Mouse (Mus musculus): Measurements from ENCODE around the gene 9230102O04Rik. TPM values are rescaled to one million over a fixed set of nuclear protein-coding genes. Genes with fewer than 3 reads are reported as not detected.

9230102O04Rik gene
- polyA plus RNA-seq, 1 experiment from 2014 or later = not detected

DNA sequence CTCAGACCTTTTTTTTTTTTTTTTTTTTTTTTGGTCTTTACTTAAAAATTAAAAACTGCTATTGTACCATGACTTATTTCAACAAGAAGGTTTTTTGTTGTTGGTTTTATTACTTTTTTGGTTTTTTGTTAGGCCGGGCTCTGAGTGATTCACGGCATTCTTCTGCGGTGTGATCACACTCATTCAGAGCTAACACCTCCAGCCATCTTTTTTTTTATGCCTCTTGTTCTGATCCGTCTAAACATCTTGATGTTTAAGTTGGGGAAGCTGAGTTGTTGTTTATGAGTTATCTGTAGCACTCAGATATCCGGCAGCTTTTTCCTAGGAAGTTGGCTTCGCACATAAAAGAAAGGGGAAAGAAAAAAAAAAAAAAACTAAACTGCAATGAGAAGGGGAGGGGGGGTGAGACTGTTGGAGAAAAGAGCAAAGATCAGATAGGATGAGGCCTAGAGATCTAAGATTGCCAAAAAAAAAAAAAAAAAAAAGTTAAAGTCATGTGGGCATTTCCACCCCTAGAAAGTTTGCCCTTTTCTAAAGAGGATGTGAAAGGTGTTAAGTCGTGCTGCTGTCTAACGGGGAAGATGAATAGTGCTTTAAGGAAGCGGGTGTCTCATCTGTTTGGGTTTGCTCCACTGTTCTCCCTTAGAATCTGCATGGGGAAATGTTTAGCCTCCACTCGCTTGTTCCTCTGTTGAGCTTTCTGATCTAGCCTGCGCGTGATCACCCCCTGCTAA lies 22.1 kb downstream of the 9230102O04Rik start:
- no peak overlapping the region for H3K27ac ChIP-seq (replicated peaks)
- no peaks in the 10 kb centered on the region for H3K4me1 ChIP-seq (replicated peaks; ENCODE audit: control insufficient read depth, insufficient read depth)
- no peak overlapping the region for H3K4me2 ChIP-seq (replicated peaks; ENCODE audit: low read depth)
- no peaks in the 10 kb centered on the region for H3K36me3 ChIP-seq (ENCODE audit: control insufficient read depth, insufficient read depth, low read length)
- no peak overlapping the region for H3K9ac ChIP-seq (ENCODE audit: low read length)
- TF ChIP-seq CTCF (IDR thresholded peaks at IDR 0.05; ENCODE audit: low read depth) (no peak), EP300 (optimal IDR thresholded peaks at IDR 0.05) (no peak)
- ATAC-seq (ENCODE audit: low FRiP score, low TSS enrichment) (no peak), DNase-seq (ENCODE audit: low spot score) (no peak)
- 0 out of 2 replicates have a peak, but pooled peaks cover 2% of the 10 kb centered on the region for H3K27me3 ChIP-seq (ENCODE audit: control insufficient read depth, insufficient read depth, low read length)
- WGBS = 55% methylated on average over 12 of the region's 12 CpGs
- no peak overlapping the region for H3K4me3 ChIP-seq (ENCODE audit: low read depth, low read length)
- no peaks in the 10 kb centered on the region for H3K9me3 ChIP-seq (ENCODE audit: control insufficient read depth, low read length)

DNA sequence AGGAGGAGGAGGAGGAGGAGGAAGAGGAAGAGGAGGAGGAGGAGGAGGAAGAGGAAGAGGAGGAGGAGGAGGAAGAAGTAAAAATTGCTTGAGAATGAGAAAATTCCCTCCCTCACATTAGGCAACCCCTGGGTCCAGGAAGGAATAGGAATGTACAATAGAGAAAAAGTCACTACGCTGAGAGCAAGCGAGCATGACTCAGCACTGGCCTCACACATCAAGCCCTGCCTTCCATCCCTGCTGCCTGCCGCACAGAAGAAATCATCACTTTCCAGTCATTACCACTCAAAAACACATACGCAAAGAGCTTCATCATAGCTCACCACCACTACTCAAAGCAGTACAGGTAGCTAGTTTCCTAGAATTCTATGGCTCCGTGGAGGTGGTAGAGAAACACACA lies 28.6 kb downstream of the 9230102O04Rik start:
- no peak for TF ChIP-seq CTCF (IDR thresholded peaks at IDR 0.05; ENCODE audit: low read depth)
- TF ChIP-seq EP300 (optimal IDR thresholded peaks at IDR 0.05) = no peak
- Histone ChIP-seq H3K27me3 (ENCODE audit: control insufficient read depth, insufficient read depth, low read length) (no peaks in the 10 kb centered on the region), H3K4me3 (ENCODE audit: low read depth, low read length) (no peak overlapping the region), H3K27ac (replicated peaks) (no peak overlapping the region), H3K9me3 (ENCODE audit: control insufficient read depth, low read length) (no peaks in the 10 kb centered on the region), H3K4me1 (replicated peaks; ENCODE audit: control insufficient read depth, insufficient read depth) (no peaks in the 10 kb centered on the region), H3K9ac (ENCODE audit: low read length) (no peak overlapping the region), H3K36me3 (ENCODE audit: control insufficient read depth, insufficient read depth, low read length) (no peaks in the 10 kb centered on the region), H3K4me2 (replicated peaks; ENCODE audit: low read depth) (no peak overlapping the region)
- 66% methylated on average over 5 of the region's 5 CpGs for WGBS
- ATAC-seq (ENCODE audit: low FRiP score, low TSS enrichment) = no peak
- no peak for DNase-seq (ENCODE audit: low spot score)

DNA sequence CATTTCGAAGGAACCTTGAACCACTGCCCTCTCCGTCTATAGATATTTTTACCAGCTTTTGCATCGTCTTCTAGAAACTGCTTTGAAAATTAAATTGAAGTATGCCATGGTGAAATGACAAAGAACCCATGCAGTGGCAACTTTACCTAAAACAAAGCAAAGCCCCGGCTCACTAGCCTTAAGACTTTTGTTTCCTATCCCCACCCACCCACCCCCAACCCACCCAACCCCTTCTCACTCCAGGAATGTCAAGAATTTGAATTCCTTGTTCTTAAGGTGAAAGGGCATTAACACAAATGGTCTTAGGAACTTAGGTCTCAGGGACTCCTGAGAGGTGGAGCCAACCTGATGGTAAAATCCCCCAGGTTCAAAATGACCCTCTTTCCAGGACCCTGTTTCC lies 33.5 kb downstream of the 9230102O04Rik start:
- no peaks in the 10 kb centered on the region for H3K27me3 ChIP-seq (ENCODE audit: control insufficient read depth, insufficient read depth, low read length)
- ATAC-seq (ENCODE audit: low FRiP score, low TSS enrichment) (no peak), DNase-seq (ENCODE audit: low spot score) (no peak)
- TF ChIP-seq CTCF (IDR thresholded peaks at IDR 0.05; ENCODE audit: low read depth) = no peak
- no peak for TF ChIP-seq EP300 (optimal IDR thresholded peaks at IDR 0.05)
- H3K9ac ChIP-seq (ENCODE audit: low read length) = no peak overlapping the region
- no peaks in the 10 kb centered on the region for H3K36me3 ChIP-seq (ENCODE audit: control insufficient read depth, insufficient read depth, low read length)
- H3K4me1 ChIP-seq (replicated peaks; ENCODE audit: control insufficient read depth, insufficient read depth) = no peaks in the 10 kb centered on the region
- WGBS = 50% methylated on average over 4 of the region's 4 CpGs
- no peaks in the 10 kb centered on the region for H3K9me3 ChIP-seq (ENCODE audit: control insufficient read depth, low read length)
- H3K4me3 ChIP-seq (ENCODE audit: low read depth, low read length) = no peak overlapping the region
- no peak overlapping the region for H3K4me2 ChIP-seq (replicated peaks; ENCODE audit: low read depth)
- H3K27ac ChIP-seq (replicated peaks) = no peak overlapping the region

DNA sequence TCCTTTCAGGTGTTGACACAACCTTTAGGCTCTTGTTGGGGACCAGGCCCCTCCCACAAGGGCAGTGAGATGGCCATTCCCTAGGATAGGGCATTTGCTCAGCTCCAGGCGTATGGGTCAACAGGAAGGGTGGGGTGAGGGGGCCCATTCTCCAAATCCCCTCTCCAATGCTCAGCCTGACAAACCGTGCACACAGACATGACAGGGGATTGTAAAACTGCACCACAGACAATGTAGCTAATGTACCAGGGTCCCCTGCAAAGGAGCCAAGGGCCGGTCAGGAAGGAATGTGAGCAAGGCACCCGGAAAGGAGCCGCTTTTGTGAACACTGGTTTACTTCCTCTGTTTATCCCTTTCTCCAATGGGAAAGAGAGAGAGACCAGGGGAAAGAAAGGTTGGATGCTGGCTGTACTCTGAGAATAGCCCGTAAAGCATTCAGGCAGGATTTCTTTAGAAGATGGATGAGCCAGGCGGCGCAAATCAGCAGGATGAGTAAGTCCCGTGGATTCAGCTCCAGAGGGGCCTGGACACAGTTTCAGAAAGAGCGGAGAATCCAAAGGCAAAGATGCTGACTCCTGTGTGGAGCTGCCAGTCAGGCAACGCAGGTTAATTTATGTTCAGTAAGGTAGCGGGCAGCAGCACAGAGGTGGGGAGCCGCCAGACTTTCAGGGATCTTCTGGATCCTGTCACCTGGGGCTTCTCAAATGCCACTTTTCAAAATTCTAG lies 36.3 kb downstream of the 9230102O04Rik start:
- WGBS = 28% methylated on average over 13 of the region's 13 CpGs
- no peak overlapping the region for H3K4me2 ChIP-seq (replicated peaks; ENCODE audit: low read depth)

DNA sequence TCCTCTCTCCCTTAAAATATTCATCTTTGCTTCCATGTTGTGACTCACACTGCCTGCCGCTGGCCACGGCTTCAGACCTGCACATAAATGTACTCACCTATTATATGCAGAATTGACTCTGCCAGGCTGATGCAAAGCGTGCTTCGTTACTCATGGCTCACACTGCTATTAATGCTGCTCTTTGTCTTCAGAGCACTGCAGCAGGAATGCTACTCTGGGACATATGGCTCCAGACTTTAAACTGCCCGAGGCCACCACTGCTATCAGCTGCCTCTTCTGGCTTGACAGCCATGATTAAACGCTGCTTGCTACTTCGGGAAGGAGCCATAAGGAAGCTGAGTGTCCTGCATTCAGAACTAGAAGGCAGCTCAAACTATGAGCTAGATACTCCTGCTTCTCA lies 54.1 kb downstream of the 9230102O04Rik start:
- no peaks in the 10 kb centered on the region for H3K27me3 ChIP-seq (ENCODE audit: control insufficient read depth, insufficient read depth, low read length)

More for the DNA sequence above, 36.3 kb downstream of the 9230102O04Rik start:
- TF ChIP-seq EP300 (optimal IDR thresholded peaks at IDR 0.05) (no peak), CTCF (IDR thresholded peaks at IDR 0.05; ENCODE audit: low read depth) (no peak)
- Histone ChIP-seq H3K27ac (replicated peaks) (no peak overlapping the region), H3K36me3 (ENCODE audit: control insufficient read depth, insufficient read depth, low read length) (no peaks in the 10 kb centered on the region), H3K27me3 (ENCODE audit: control insufficient read depth, insufficient read depth, low read length) (no peaks in the 10 kb centered on the region), H3K9me3 (ENCODE audit: control insufficient read depth, low read length) (no peaks in the 10 kb centered on the region), H3K4me3 (ENCODE audit: low read depth, low read length) (no peak overlapping the region), H3K9ac (ENCODE audit: low read length) (no peak overlapping the region), H3K4me1 (replicated peaks; ENCODE audit: control insufficient read depth, insufficient read depth) (no peaks in the 10 kb centered on the region)
- ATAC-seq (ENCODE audit: low FRiP score, low TSS enrichment) = no peak
- no peak for DNase-seq (ENCODE audit: low spot score)

DNA sequence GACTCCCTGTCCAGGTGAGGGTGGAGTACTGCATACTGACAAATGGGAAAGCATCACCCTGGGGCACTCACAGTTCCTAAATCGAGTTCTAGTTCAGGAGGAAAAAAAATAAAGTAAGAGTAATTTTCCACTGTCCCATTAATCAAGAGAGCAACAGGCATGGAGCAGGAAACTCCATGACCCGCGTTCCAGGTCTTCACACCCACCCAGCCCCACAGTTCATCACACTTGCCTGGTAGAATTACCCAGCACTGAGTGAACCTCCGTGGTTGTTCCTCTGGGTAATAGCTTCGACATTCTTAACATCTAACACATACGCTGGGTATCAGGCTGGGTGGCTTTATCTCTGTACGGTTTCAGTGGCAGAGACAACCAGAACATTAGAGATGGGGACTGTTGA lies 55.6 kb downstream of the 9230102O04Rik start:
- Histone ChIP-seq H3K36me3 (ENCODE audit: control insufficient read depth, insufficient read depth, low read length) (no peaks in the 10 kb centered on the region), H3K4me2 (replicated peaks; ENCODE audit: low read depth) (no peak overlapping the region), H3K27ac (replicated peaks) (no peak overlapping the region), H3K4me1 (replicated peaks; ENCODE audit: control insufficient read depth, insufficient read depth) (no peaks in the 10 kb centered on the region), H3K9ac (ENCODE audit: low read length) (no peak overlapping the region), H3K9me3 (ENCODE audit: control insufficient read depth, low read length) (no peaks in the 10 kb centered on the region), H3K27me3 (ENCODE audit: control insufficient read depth, insufficient read depth, low read length) (no peaks in the 10 kb centered on the region), H3K4me3 (ENCODE audit: low read depth, low read length) (no peak overlapping the region)
- ATAC-seq (ENCODE audit: low FRiP score, low TSS enrichment) = no peak
- 59% methylated on average over 7 of the region's 7 CpGs for whole genome bisulfite sequencing
- no peak for DNase-seq (ENCODE audit: low spot score)
- TF ChIP-seq CTCF (IDR thresholded peaks at IDR 0.05; ENCODE audit: low read depth) = no peak
- TF ChIP-seq EP300 (optimal IDR thresholded peaks at IDR 0.05) = no peak

More for the DNA sequence above, 54.1 kb downstream of the 9230102O04Rik start:
- no peak overlapping the region for H3K4me3 ChIP-seq (ENCODE audit: low read depth, low read length)
- no peak overlapping the region for H3K9ac ChIP-seq (ENCODE audit: low read length)
- DNase-seq (ENCODE audit: low spot score) = no peak
- no peak for ATAC-seq (ENCODE audit: low FRiP score, low TSS enrichment)
- H3K36me3 ChIP-seq (ENCODE audit: control insufficient read depth, insufficient read depth, low read length) = no peaks in the 10 kb centered on the region
- H3K4me2 ChIP-seq (replicated peaks; ENCODE audit: low read depth) = no peak overlapping the region
- no peaks in the 10 kb centered on the region for H3K4me1 ChIP-seq (replicated peaks; ENCODE audit: control insufficient read depth, insufficient read depth)
- TF ChIP-seq EP300 (optimal IDR thresholded peaks at IDR 0.05) (no peak), CTCF (IDR thresholded peaks at IDR 0.05; ENCODE audit: low read depth) (no peak)
- no peak overlapping the region for H3K27ac ChIP-seq (replicated peaks)
- WGBS = 48% methylated on average over 7 of the region's 7 CpGs
- no peaks in the 10 kb centered on the region for H3K9me3 ChIP-seq (ENCODE audit: control insufficient read depth, low read length)

Other genes starting within 250 kb of the 9230102O04Rik start
- gene 4930412O13Rik, start 8.3 kb downstream of the 9230102O04Rik start, polyA plus RNA-seq (2015; fragmentation: Nextera tagmentation; extraction: Ambion mirVana) = not detected in 2 replicates
- gene Gata3, start 494 bp upstream of the 9230102O04Rik start, polyA plus RNA-seq (2015; fragmentation: Nextera tagmentation; extraction: Ambion mirVana) = 7.5 and 8.9 TPM in 2 replicates
- 4.7 and 4.9 TPM in 2 replicates for gene Taf3, start 159.1 kb upstream of the 9230102O04Rik start, polyA plus RNA-seq (2015; fragmentation: Nextera tagmentation; extraction: Ambion mirVana)
- gene Atp5c1, start 191.0 kb upstream of the 9230102O04Rik start, polyA plus RNA-seq (2015; fragmentation: Nextera tagmentation; extraction: Ambion mirVana) = 620 and 626 TPM in 2 replicates
- 15.4 and 16.2 TPM in 2 replicates for gene Kin, start 191.1 kb upstream of the 9230102O04Rik start, polyA plus RNA-seq (2015; fragmentation: Nextera tagmentation; extraction: Ambion mirVana)
- gene Itih2, start 241.9 kb upstream of the 9230102O04Rik start, polyA plus RNA-seq (2015; fragmentation: Nextera tagmentation; extraction: Ambion mirVana) = 9.0 and 11.3 TPM in 2 replicates

Data from stomach, postnatal 0 days (tissue).